Mouse (Mus musculus) small intestine, adult 2 months (tissue): ENCODE data around the gene Itpkb.

Experiments
- CTCF ChIP-seq: fragments of 200-500 bp; IDR thresholded peaks from 2 replicates; pipeline ENCODE4 v1.5.1; 2012; ENCODE audit warnings: low read depth, mild to moderate bottlenecking, control low read depth, inconsistent platforms, low read length, moderate library complexity, mixed read lengths; ENCODE audit not compliant: insufficient replicate concordance, insufficient read length; ENCODE audit errors: extremely low read depth
- POLR2A ChIP-seq: fragments of 200-500 bp; IDR thresholded peaks from 2 replicates; pipeline ENCODE4 v1.6.1; 2012; ENCODE audit warnings: low read depth, mild to moderate bottlenecking, control low read depth, inconsistent platforms, low read length, moderate library complexity

GRCm38 (mm10) chr1:180300292-180300691 is 30.0 kb upstream of the Itpkb start:
- no peak for TF ChIP-seq CTCF
- TF ChIP-seq POLR2A = no peak
